Mouse (Mus musculus) Patski (cell line): ENCODE results near the gene Cdc20. TPM values are rescaled to one million over a fixed set of nuclear protein-coding genes. Genes with fewer than 3 reads are reported as not detected.

Experiments used
- ATAC-seq: fragments of 100-300 bp; one replicate; pipeline ENCODE4 v1.8.0; 2021
- CTCF ChIA-PET: fragments of 350-600 bp; sonication (Branson Sonifier 250); formaldehyde crosslinking; loops from one replicate; lab custom pipeline; 2022; ENCODE audit warnings: inconsistent platforms; lab: Charles Lee
- POLR2A ChIA-PET: fragments of 350-600 bp; sonication (Branson Sonifier 250); formaldehyde crosslinking; loops from one replicate; lab custom pipeline; 2022; ENCODE audit warnings: antibody characterized with exemption, inconsistent platforms; lab: Charles Lee
- DNase-seq: peaks from one replicate; pipeline ENCODE4 v3.0.0-alpha.2; 2011; ENCODE audit warnings: low read depth, low spot score
- H3K27me3 ChIP-seq: fragments of 371-371 bp; one replicate; pipeline ENCODE4 v1.5.1; 2021
- CTCF ChIP-seq: fragments of 100-300 bp; IDR thresholded peaks from one replicate; pipeline ENCODE4 v1.5.1; 2021
- in situ Hi-C: fragments of 300-500 bp; cut with MboI; formaldehyde crosslinking; loops from 3 replicates; pipeline ENCODE4 v1.11.1; 2018; ENCODE audit warnings: low pct_unique_long_range_greater_than_20kb, mixed read lengths
- polyA plus RNA-seq: library from polyadenylated mRNA; unstranded; gene quantifications from one replicate; pipeline ENCODE4 v1.2.3, GENCODE M21; 2021

Cdc20 gene
- polyA plus RNA-seq, 1 experiment from 2014 or later, result 60.1 TPM

DNA sequence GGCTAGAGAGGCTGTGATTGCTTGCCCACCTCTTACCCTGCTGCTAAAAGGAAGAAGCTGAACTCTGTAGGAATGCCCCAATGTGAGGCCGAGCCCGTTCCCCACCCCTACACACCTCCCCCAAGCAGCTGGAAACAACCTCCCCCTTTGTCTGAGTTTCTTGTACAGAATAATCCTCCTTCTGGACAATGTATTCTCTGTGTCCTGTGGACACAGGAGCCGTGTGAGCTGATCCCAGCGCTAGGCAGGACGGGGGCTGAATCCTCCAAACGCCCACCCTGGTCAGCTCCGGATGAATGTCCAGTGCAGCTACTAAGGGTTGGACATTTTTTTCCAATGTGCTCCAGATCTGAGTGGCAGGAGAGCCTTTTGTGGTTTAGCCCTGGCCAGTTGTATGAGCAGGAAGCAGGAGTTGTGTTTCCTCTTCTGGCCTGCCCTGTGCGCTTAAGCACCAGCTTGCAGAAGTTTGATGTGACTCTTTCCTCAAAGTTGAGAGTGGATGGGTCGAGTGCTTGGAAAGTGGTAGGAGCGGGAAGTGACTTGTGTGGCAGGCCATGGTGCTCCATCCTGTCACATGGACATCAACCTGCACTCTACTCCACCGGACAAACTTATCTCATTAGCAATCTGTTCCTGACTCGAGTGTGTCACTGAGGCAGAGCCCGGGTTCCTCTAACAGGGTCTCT lies 19.9 kb downstream of the Cdc20 start:
- no peak for ATAC-seq
- ChIA-PET POLR2A (interaction anchor here (1.6 kb wide), 1 partner anchor 9 kb away, joined by 9 read pairs; no protein-coding TSS in a partner anchor), CTCF (interaction anchor here (1.0 kb wide), 1 partner anchor 10 kb away, joined by 3 read pairs; no protein-coding TSS in a partner anchor)
- in situ Hi-C loops, result no loop called here
- no peak for DNase-seq
- TF ChIP-seq CTCF, result no peak
- H3K27me3 ChIP-seq, result no peaks in the 10 kb centered on the region

DNA sequence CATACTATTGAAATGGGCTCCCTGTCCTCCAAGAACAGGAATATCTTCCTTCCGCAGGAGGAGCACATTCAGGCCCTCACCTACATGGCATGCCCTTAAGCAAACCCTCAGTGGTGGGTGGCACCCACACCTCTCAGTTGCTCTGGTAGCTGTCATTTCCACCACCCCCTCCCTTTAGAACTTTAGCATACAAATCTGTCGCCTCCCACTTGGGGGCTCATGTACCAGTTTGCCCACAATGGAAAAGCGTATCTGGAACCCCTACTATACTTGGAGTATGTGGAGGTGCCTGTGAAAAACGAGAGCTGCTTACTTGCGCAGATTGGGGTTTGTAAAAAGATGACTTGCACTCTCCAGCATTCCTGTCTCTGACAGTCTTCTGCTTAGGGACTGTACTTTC lies 20.8 kb downstream of the Cdc20 start:
- no peaks in the 10 kb centered on the region for H3K27me3 ChIP-seq
- DNase-seq (no peak), ATAC-seq (no peak)
- TF ChIP-seq CTCF, result no peak
- in situ Hi-C loops, result no loop called here
- POLR2A ChIA-PET, result interaction anchor here (1.6 kb wide), 1 partner anchor 10 kb away, joined by 9 read pairs; no protein-coding TSS in a partner anchor
- CTCF ChIA-PET, result no interaction called here

DNA sequence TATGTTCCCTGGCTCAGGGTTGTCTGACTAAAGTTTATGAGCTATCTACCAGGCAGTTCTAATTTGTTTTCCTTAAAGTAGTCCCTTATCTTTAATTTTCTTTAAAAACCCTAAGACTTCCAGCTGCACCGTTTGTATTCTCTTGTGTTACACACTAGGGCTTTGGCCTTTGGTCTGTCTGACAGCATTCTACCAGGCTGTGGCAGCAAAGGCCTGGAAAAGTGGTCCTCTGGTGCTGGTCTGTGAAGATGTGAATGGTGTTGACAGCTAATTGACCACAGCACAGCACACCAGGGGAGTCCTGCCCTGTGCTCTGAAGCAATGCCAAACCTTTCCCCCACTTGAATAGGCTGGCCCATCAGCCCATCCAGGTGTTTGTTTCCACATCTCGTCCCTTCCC lies 21.4 kb downstream of the Cdc20 start:
- DNase-seq (no peak), ATAC-seq (no peak)
- in situ Hi-C loops, result no loop called here
- POLR2A ChIA-PET, result no interaction called here
- CTCF ChIA-PET, result no interaction called here
- no peak for TF ChIP-seq CTCF
- no peaks in the 10 kb centered on the region for H3K27me3 ChIP-seq

DNA sequence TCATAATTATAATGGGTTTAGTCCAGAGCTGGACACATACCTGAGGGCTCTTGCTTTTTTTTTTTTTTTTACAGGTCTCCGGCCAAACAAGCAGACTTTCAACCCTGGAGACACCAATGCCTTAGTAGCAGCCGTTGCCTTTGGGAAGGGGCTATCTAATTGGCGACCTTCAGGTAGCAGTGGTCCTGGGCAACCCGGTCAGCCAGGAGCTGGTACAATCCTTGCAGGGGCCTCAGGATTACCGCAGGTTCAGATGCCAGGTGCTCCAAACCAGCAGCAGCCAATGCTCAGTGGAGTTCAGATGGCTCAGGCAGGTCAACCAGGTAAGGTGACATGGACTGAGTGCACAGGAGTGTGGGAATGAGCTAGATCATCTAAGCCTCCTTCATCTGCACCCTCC lies 23.6 kb downstream of the Cdc20 start:
- in situ Hi-C loops, result no loop called here
- no peaks in the 10 kb centered on the region for H3K27me3 ChIP-seq
- TF ChIP-seq CTCF, result no peak
- DNase-seq (no peak), ATAC-seq (no peak)
- CTCF ChIA-PET, result interaction anchor here (1.3 kb wide), 1 partner anchor 8 kb away, joined by 5 read pairs; no protein-coding TSS in a partner anchor
- POLR2A ChIA-PET, result interaction anchor here (1.1 kb wide), 1 partner anchor 131 kb away, joined by 3 read pairs; the partner anchor contains the start of gene Tmem125

DNA sequence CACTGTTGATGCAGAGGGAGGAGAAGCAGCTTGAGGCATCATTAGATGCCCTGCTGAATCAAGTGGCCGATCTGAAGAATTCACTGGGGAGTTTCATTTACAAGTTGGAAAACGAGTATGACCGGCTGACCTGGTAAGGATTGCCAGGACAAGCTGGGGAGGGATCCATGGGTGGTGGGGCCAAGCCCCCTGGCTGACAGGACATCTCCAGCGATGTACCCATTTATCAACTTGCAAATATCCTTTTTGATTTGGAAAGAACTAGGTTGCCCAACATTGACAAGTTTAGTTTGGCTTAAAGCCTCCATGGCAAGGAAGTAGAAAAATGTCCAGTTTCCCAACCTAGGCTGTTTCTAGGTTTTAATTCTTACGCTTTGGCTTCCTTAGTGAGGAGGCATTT lies 26.3 kb downstream of the Cdc20 start:
- in situ Hi-C loops, result no loop called here
- TF ChIP-seq CTCF, result no peak
- POLR2A ChIA-PET, result interaction anchor here (1.3 kb wide), 1 partner anchor 17 kb away, joined by 7 read pairs; the partner anchor contains the start of gene Elovl1
- H3K27me3 ChIP-seq, result no peaks in the 10 kb centered on the region
- ATAC-seq, result no peak
- no peak for DNase-seq
- CTCF ChIA-PET, result no interaction called here

DNA sequence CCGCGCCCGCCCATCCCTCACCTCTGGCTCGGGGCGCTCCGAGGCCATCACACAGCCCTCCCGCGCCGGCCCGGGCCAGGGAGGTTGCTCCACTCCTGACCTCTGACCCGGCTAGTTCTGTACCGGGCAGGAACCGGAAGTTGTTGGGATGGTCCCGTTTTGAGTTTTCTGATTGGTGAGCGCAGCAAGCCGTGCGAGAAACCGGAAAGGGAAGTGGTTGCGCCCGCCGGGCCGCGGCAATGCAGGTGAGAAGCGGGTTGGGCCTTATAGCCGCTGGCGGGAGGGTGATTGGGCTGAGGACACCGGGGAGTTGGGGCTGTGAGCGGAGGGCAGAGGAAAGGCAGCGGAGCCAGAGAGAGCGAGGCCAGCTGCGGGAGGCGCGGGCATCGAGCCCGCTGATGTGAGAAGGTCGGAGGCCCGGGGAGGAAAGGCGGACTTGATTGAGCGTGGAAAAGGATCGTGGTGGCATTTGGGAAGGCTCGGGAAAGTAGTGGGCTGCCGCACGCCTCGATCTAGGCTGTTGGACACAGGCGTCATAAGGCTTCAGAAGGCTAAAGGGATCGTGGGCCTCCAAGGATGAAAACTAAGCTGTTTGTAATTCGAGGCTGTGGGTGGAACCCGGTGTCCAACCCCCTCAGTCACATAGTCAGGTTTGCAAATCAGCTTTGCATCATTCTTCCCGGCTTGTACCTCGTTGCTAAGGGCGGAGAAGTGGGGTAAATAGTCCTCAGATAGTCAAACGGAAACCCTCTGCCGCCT lies 27.8 kb downstream of the Cdc20 start, which contains the start of the genes Szt2 and Med8:
Gene Szt2 (minus strand): TSS at position 132 of the 759 bp plus-strand sequence.
Gene Med8 (plus strand): TSS at position 196 of the 759 bp plus-strand sequence.
- ChIA-PET POLR2A (interaction anchor here (0.6 kb wide), 1 partner anchor 17 kb away, joined by 4 read pairs; no protein-coding TSS in a partner anchor), CTCF (no interaction called here)
- in situ Hi-C loops, result loop anchor here (5.0 kb wide), 1 partner anchor 158 kb away; no protein-coding TSS in a partner anchor
- DNase-seq, result peak; percentile 46
- peak; percentile 69 for ATAC-seq
- no peak for TF ChIP-seq CTCF
- no peaks in the 10 kb centered on the region for H3K27me3 ChIP-seq

DNA sequence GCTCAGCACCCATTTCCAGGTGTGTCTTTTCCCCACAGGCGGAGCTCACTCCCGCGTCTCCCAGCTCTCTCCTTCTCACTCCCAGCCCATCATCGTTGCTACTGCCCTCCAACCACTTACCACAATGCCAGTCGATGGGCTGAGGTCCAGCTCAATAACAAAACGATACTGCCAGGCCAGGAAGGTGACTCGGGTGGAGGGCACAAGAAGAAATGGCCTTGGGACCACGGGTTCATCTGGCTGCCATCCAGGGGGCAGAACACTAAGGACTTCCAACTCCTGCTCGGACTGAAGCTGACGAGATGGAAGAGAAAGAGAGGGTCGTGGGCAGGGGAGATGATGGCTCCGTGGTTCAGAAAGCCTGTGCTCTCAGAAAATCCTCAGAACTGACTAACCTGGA lies 34.5 kb downstream of the Cdc20 start:
- H3K27me3 ChIP-seq, result no peaks in the 10 kb centered on the region
- no peak for TF ChIP-seq CTCF
- in situ Hi-C loops, result no loop called here
- ATAC-seq (no peak), DNase-seq (no peak)
- ChIA-PET CTCF (interaction anchor here (1.5 kb wide), 1 partner anchor 19 kb away, joined by 3 read pairs; no protein-coding TSS in a partner anchor), POLR2A (no interaction called here)

DNA sequence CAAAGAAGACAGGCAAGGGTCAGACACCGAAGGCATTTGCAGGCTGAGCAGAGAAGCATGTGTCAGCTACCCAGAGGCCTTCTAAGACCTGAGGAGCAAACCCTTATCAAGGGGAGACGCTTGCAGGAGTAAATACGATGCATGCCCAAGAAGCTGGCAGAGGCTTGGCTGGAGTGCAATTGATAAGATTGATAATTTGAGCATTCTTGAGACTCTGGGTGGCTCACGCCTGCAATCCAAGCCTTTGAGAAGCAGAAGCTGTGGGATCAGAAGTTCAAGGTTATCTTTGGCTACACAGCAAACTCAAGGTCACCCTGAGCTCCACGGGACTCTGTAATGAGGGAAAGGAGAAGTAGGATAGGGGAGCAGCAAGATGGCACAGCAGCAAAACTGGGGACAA lies 35.2 kb downstream of the Cdc20 start:
- POLR2A ChIA-PET, result no interaction called here
- DNase-seq (no peak), ATAC-seq (no peak)
- no peak for TF ChIP-seq CTCF
- CTCF ChIA-PET, result interaction anchor here (1.5 kb wide), 2 partner anchors 12 to 20 kb away, joined by 3 to 4 read pairs; no protein-coding TSS in a partner anchor
- H3K27me3 ChIP-seq, result no peaks in the 10 kb centered on the region
- in situ Hi-C loops, result no loop called here

DNA sequence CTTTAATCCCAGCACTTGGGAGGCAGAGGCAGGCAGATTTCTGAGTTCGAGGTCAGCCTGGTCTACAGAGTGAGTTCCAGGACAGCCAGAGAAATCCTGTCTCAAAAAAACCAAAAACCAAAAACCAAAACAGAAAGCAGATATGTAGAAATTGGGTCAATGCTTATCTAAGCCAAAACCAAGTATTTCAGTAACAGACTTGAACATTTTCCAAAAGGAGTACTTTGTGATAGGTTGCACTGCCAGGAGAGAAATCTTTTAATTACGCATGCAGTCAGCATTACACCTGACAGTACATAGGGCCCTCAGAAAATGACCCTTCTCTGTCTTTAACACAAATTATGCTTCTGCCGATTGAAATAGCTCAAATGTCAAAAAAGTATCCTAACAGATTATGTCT lies 35.7 kb downstream of the Cdc20 start:
- in situ Hi-C loops, result no loop called here
- H3K27me3 ChIP-seq, result no peaks in the 10 kb centered on the region
- ChIA-PET CTCF (interaction anchor here (1.5 kb wide), 2 partner anchors 11 to 20 kb away, joined by 3 to 4 read pairs; no protein-coding TSS in a partner anchor), POLR2A (no interaction called here)
- DNase-seq (no peak), ATAC-seq (no peak)
- TF ChIP-seq CTCF, result no peak

DNA sequence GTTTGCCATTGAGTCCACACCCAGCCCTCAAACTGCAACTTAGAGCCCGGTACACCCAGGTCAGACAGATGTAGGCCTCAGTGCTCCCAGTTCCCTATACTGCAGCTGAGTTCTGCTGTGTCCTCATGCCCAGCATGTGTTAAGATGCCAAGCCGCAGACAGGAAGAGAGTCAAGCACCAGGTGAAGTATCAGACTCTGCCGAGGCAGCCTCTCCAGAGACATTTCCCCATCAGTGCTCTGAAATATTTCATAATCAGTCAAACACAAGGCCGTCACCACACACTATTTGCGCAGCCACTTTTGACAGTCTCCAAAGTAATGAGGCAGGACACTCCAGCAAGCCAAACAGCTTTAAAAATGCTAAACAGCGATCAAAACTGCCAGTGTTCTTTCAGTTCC lies 38.8 kb downstream of the Cdc20 start:
- POLR2A ChIA-PET, result no interaction called here
- no peaks in the 10 kb centered on the region for H3K27me3 ChIP-seq
- ATAC-seq, result no peak
- no peak for TF ChIP-seq CTCF
- in situ Hi-C loops, result no loop called here
- DNase-seq, result no peak
- CTCF ChIA-PET, result no interaction called here
